Mouse (Mus musculus) monocyte, adult 2 months (primary cell): ENCODE results near the gene Tbc1d13.

Experiments used
- DNase-seq, 2 experiments: peaks; one replicate each; pipeline ENCODE4 v3.0.0; 2022; ENCODE audit warnings: low spot score in 2 of 2, low read depth in 1 of 2

The Tbc1d13 gene

GRCm38 (mm10) chr2:30133613-30134377 is at the start of gene Tbc1d13:
Gene Tbc1d13 (plus strand): TSS chr2:30133746.
- DNase-seq, result peak; percentile 96 to 99

- DNase-seq, result peak in 1 of 2 experiments; percentile 23
Observed at GRCm38 (mm10) chr2:30084113-30084512, 49.4 kb upstream of the Tbc1d13 start.

DNA sequence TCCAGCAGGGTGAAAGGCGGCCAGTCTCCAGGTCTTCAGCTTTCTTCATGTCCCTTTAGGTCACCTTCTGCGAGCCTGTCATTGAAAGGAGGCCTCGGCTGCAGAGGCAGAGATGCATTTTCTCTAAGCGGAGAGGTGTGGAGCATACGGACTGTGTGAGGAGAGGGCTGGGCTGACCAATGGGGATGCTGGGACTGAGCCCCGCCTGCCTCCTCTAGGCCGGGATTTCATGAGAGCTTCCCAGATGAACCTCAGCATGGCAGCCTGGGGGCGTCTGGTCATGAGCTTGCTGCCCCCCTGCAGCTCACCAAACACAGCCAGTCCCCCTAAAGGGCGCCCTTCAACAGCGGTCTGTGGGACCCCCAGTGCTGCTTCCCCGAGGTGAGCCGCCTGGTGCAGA is 48.9 kb upstream of the Tbc1d13 start:
- DNase-seq, result no peak

DNA sequence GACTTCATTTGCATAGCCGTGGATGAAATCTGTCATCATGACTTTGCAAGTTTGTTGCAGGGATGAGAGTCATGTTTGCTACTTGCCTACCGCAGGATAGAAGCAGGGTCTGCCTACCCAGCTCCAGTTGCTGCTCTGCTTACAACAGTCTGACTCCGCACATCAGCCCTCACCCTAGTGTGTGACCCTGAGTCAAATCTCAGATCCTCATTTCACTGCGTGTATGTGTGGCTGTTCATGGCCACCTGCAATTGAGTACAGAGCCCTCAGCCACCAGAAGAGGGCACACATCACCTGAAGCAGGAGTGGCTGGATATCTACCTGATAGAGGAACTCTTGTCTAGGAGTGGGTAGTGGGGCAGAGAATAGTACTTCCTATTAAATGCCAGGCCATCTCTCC is 46.2 kb upstream of the Tbc1d13 start:
- DNase-seq, result no peak

GRCm38 (mm10) chr2:30091521-30091920 is 42.0 kb upstream of the Tbc1d13 start:
- DNase-seq, result no peak

- DNase-seq, result no peak
Observed at GRCm38 (mm10) chr2:30092280-30092918, 41.1 kb upstream of the Tbc1d13 start.

DNA sequence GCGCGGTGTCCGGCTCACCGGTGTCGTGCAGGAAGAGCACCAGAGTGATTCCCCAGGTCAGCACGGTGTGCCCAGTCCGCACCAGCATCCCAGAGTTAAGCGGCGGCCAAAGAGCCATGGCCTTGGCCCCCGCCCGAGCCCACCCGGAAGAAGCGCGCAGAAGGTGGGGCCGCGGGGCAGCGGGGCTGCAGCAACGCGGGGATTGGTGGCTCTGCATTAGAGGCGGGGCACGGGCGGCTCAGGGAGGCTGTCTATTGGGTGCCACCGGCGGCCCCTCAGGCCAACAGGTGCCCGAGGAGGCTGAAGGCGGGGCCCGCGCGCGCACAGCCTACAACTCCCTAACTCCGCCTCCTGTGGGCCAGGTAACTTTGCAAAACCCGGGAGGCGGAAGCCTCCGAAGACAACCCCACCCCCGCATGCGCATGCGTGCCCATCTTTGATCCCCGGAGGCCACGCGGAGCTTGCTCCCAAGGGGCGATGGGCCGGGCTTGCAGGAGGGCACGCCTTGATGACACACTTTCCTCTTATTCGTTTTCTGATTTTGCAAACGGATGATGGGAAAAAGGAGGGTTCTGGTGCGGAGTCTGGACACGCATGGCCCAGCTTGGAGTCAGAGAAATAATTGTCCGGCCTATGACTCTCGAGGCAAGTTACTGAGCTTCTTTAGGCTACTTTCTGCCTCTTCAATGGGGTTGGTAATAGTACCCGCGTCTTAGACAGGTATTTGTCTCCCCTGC is 39.9 kb upstream of the Tbc1d13 start, which contains the start of gene Zdhhc12:
TSS of gene Zdhhc12 (minus strand) at position 178 of the 737 bp plus-strand sequence.
- peak; percentile 83 to 86 for DNase-seq

- no peak for DNase-seq
Observed at GRCm38 (mm10) chr2:30094208-30094588, 39.3 kb upstream of the Tbc1d13 start.

DNA sequence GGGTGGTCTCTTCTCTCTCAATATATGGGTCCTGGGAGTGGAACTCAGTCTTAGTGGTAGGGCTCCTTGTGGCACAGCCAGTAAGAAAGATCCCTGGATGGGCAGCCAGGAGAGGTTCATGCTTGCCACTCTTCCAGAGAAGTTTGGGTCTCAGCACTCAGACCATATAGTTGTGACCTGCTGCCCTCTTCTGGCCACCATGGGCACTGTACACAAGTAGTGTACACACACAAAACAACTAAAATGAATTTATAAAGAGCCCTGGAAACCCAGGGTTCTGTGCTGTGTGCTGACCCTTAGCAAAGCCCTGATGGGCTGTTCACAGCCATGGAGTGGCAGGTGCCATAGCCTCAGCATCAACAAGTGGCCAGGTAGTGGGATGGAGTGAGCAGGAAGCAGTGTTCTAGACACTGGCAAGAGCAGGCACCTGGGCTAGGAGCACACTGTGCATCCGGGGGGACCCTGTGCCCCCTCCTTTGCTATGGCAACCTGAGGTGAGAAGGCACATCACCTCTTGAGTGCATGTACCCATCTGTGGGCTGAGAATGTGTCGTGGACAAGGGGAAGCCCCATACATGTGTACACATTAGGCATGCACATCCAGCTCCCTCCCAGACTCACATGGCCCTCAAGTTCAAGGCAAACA is 37.5 kb upstream of the Tbc1d13 start:
- DNase-seq, result peak in 1 of 2 experiments; percentile 46

DNA sequence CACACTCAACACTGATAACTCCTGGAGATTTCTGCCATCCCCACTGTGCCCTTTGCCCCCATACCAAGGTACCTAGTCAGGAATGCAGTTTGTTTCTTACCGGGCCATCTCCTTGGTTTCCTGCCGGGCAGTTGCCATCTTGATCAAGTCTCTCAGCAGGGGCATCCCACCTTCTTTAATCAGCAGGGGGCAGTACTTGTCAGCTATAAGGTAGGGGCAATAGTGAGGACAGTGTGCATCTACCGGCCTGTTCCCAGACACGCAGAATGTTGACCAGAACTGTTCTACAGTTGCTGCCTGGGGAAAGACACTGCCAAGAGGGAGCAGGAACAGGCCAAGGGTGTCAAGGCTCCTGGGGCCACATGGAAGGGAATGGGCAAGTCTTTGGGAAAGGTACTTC is 33.3 kb upstream of the Tbc1d13 start:
- DNase-seq, result no peak

DNA sequence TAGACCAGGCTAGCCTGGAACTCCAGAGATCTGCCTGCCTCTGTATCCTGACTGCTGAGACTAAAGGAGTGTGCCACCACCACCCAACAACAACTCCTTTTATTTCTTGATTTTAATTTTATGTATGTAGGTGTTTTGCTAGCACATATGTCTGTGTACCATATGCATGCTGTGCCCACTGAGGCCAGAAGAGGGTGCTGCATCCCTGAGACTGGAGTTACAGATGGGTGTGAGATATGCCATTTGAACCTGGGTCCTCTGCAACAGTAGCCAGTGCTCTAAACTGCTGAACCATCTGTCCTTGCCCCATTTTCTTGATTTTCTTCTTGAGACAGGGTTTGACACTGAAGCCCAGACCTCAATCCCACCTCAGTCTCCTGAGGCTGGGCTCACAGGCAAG is 27.2 kb upstream of the Tbc1d13 start:
- peak in 1 of 2 experiments; percentile 44 for DNase-seq

- DNase-seq, result no peak
Observed at GRCm38 (mm10) chr2:30107646-30108045, 25.9 kb upstream of the Tbc1d13 start.

DNA sequence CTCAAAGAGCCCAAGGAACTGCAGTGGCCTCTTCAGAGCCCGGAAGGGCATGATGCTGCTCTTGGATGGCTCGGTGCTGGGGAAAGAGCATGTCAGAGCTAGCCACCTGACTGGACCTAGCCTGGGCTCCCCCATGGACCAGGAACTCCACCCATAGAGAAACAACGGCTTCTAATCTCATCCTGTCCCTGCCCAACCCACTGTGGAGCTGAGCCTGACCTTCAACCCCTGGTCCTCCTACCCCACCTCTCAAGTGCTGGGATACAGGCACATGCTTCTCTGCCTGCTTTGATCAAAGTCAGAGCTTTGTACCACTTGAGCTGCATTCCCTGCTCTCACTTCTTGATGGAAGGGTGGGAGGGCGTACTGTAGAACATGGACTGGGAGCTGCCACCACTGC is 25.3 kb upstream of the Tbc1d13 start:
- DNase-seq, result no peak

- no peak for DNase-seq
Observed at GRCm38 (mm10) chr2:30111500-30111899, 22.0 kb upstream of the Tbc1d13 start.

DNA sequence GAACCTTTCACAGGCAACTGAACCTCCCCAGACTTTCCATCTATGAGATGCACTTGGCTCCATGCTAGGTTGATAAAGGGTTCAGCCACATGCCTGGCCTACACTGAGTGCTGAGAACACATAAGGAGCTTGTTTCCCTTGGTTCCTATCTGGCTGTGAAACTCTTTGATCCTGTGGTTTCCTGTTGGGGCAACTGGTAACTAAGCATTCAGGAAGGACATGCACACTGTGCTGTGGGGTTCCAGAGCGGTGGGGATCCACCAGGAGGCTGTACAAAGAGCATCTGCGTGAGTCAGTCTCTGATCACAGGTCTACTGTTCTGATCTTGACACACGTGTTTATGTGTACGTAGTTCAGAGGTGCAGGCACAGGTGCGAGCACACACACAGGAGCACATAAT is 21.0 kb upstream of the Tbc1d13 start:
- no peak for DNase-seq

DNA sequence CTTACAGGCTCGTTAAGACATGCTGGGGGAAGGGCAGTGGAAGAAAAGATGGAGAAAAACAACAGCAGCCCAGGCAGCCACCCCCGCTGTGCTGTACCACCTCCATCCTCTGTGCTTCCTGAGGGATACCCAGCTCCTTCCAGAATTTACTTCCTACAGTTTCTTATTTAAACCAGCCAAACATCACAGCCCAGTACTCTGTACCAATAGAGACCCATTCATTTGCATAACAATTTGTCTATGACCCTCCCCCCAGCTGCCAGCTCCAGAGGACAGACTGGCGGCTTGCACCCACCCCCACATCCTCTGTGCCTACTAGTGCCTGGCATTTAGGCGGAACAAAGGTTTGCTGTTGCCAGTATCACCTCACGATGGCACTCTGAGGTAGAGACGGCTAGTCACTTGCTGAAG is 13.9 kb upstream of the Tbc1d13 start:
- no peak for DNase-seq

GRCm38 (mm10) chr2:30120269-30120668 is 13.3 kb upstream of the Tbc1d13 start:
- DNase-seq, result no peak

- DNase-seq, result no peak
Observed at GRCm38 (mm10) chr2:30122766-30123165, 10.8 kb upstream of the Tbc1d13 start.

DNA sequence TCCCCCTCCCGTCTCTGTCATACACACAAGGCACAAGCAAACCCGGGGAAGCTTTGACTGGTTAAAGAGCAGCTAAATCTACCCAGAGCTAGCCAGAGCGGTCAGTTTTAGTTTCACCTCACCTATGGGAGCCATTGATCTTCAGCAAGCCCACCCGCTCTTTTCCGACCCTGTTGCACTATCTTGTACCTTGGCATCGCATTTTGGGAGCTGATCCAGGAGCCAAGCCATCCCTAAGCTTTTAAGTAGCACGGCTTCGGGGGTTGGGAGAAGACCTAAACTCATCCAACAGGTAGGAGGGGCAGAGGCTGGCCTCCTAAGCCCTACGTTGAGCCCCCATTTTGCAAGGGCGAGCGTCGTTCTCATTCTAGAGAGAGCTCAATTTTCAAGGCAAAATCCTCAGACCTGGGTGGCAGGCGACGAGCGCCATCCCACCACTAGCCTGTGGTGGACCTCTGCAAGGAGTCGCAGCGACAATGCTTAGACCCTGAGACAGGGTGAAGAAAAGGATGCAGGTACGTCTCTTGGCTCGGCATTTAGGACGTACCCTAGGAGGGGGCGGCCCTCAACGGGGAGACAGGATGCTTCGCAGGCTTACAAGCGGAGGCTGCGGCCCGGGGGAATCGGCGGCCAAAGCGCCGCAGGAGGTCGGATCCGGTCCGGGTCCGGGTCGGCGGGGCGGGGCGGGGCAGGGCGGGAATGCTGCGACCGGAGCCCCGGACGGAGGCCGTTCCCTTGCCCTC is 9.6 kb upstream of the Tbc1d13 start:
- DNase-seq, result no peak

DNA sequence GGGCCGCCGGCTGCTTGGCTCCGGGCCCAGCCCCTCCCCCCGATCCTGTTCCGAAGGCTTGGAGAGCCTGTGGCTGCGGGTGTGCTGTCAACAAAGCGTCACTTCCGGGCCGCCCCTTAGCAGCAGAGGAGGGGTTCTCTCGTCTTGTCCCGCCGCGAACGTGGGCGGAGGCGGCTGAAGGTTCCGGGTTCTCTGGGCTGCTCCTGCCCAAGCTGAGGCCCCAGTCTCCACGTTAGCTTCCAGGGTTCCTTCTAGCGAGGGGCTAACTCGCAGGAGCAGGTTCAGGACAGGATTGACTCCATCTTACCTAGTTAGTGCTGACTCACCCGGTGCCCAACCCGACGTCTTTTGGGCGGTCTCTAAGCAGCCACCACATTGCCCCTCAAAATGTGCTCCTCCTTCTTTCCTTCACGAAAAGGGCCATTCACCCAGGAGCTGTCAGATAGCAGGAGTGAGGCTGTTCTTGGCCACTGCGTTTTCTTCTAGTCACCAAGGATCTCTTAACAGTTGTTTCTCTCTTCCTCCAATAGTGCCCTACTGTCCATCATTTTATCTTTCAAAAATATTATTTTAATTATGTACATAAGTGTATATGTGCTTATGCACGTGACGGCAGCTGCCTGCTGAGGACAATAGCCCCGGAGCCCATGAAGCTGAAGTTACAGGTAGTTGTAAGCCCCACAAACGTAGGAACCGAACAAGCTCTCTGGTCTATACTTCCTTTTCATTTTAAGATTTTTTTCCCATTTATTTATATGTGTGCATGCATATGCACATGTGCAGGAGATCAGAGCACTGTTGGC is 8.9 kb upstream of the Tbc1d13 start, which contains the start of gene Zer1:
TSS of gene Zer1 (minus strand) at position 114 of the 803 bp plus-strand sequence.
- peak; percentile 80 to 85 for DNase-seq
